Mouse (Mus musculus) spleen, postnatal 36 days (tissue): ENCODE measurements around the gene Pigk.
A peak's percentile ranks its signal among the peaks of the same experiment; 100 is the strongest.

Experiments used
- DNase-seq, 2 experiments: peaks; one replicate each; pipeline ENCODE4 v3.0.0; 2022; ENCODE audit warnings: low spot score in 2 of 2, mixed read lengths in 1 of 2

Gene Pigk

DNA sequence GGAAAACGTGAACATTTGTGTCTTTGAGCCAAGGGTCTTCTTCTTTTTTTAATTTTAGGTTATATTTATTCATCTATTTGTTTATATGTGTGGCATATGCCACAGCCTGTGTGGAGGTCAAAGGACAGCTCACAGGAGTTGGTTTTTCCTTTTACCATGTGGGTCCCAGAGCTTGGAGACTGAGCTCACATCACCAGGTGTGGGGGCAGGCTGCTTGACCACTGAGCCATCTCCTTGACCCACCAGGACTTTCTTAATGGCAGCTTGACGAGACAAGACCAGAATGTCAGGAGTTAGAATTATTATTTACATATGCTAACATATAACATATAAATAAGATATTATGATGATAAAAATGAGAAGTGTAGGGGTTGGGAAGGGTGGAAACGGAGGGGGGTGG lies 182.2 kb downstream of the Pigk start:
- no peak for DNase-seq

DNA sequence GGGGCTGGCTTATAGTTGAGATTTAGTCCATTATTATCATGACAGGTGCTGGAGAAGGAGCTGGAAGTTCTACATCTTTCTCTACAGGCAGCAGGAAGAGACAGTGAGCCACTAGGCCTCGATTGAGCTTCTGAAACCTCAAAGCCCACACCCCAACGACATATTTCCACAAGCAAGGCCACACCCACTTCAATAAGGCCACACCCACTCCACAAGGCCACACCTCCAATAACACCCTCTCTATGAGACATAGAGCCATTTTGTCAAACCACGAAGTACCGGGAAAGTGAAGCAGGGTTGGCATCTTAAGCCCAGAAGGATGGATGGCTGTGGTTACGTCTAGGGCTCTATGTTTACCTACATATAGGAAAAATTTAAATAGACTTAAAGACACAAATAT lies 183.3 kb downstream of the Pigk start:
- no peak for DNase-seq

- DNase-seq, result no peak
Observed at GRCm38 (mm10) chr3:152898906-152899305, 185.0 kb downstream of the Pigk start.

DNA sequence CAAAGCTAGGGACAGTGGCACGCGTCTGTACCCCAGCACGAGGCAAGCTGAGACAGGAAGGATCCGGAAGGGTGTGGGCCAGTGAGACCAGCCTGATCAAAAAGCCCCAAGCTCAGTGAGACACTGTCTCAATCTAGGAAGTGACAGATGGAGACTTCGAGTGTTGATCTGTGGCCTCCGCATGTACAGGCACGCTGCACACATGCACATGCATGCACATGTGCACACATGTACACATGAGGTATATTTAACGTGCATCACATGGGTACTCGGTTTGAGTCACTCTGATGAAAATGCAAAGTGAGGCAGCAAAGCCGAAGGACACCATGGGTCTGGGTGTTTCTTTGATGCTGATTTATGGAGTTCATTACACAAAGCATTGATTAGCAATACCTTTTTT lies 191.1 kb downstream of the Pigk start:
- DNase-seq, result no peak

GRCm38 (mm10) chr3:152905800-152906199 lies 191.9 kb downstream of the Pigk start:
- no peak for DNase-seq

- DNase-seq, result no peak
Observed at GRCm38 (mm10) chr3:152907087-152907486, 193.2 kb downstream of the Pigk start.

- DNase-seq, result no peak
Observed at GRCm38 (mm10) chr3:152907683-152908082, 193.8 kb downstream of the Pigk start.

DNA sequence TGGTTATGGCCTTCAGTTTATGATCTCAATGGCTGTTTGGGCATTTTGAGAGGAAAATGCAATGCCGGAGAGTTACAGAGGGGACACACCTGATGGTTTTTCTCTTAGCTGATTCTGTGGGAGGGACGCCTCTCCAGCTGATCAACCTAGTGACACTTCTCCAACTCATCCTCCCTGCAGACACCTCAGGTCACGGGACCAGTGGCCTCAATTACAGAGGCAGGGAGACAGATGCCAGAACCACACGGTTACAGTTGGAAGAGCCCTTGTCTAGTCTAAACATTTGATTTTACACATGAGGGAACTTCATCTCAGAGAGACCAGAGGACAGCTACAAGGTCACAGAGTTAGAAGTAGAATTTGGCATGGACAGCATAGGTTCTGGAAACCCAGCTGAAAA lies 197.7 kb downstream of the Pigk start:
- no peak for DNase-seq

GRCm38 (mm10) chr3:152912216-152913101 lies 198.6 kb downstream of the Pigk start:
- peak; percentile 61 to 63 for DNase-seq

DNA sequence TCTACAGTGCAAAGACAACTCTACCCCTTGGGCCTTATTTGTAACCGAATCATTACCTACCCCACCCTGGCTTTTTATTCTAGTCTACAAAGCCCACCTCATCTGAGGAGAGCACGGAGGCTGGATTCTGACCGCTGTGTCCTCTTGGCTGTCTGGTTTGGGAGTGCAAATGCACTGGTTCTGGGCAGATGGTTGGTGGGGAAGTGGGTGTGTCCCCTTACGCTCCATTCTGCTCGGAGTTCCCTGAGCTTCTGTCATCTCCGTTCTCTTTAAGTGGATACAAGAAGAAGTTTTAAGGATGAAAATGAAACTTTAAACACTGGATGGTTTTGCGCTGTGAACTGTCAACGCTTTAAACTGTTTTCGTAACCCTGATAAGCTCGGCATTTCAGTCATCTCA lies 199.2 kb downstream of the Pigk start:
- DNase-seq, result no peak

- no peak for DNase-seq
Observed at GRCm38 (mm10) chr3:152913625-152914024, 199.7 kb downstream of the Pigk start.

DNA sequence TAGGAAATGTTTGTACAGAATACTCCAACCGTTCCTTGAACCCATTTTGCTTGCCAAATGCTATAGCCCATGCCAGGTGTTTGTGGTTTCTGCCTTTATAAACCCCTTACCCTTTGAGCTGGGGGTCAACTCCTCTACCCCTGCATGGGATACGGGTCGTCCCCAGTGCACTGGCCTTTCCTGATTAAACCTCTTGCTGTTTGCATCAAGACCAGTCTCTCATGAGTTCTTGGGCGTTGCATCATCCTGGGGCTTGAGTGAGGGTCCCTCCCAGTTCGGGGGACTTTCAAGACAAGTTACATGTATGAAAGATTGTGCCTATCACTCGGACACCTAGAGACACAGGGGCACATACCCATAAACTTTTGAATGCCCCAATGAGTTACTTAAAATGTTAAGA lies 200.5 kb downstream of the Pigk start:
- DNase-seq, result no peak

GRCm38 (mm10) chr3:152917579-152917978 lies 203.7 kb downstream of the Pigk start:
- peak in 1 of 2 experiments; percentile 20 for DNase-seq

GRCm38 (mm10) chr3:152919101-152919500 lies 205.2 kb downstream of the Pigk start:
- no peak for DNase-seq

DNA sequence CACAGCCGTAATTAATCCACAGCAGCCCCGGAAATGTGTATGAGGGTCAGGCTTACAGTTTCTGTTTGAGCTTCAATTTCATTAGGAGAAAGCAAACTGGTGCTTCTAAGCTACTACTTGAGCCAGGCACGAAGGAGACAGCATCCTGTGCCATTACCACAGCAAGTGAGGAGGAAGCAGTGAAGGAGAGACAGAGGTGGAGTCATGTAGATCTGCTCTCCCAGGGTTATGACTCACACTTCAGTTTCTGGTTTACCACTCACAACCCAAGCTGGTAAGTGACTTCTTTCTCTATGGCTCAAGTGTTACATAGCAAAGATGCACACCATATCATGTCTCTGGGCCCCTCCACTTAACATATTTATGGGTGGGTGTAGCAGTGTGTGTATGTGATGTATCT lies 206.5 kb downstream of the Pigk start:
- no peak for DNase-seq

- DNase-seq, result no peak
Observed at GRCm38 (mm10) chr3:152923530-152923929, 209.6 kb downstream of the Pigk start.

DNA sequence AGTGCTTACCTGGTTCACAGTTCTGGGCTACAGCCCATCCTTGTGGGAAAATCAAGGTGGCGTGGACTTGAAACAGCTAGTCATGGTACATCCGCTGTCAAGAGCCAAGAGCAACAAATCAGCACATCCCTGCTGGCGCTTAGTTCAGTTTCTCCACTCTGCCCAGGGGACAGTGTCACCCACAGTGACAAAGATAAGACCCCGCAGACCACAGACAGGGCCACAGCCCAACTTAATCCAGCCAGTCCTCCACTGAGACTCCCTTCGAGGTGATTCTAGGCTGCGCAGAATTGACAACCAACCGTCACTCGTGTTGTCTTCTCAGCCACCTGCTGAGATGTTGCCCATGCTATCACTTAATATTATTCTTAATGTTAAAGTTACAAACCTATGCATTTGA lies 211.5 kb downstream of the Pigk start:
- DNase-seq, result no peak

GRCm38 (mm10) chr3:152926166-152926565 lies 212.3 kb downstream of the Pigk start:
- no peak for DNase-seq

DNA sequence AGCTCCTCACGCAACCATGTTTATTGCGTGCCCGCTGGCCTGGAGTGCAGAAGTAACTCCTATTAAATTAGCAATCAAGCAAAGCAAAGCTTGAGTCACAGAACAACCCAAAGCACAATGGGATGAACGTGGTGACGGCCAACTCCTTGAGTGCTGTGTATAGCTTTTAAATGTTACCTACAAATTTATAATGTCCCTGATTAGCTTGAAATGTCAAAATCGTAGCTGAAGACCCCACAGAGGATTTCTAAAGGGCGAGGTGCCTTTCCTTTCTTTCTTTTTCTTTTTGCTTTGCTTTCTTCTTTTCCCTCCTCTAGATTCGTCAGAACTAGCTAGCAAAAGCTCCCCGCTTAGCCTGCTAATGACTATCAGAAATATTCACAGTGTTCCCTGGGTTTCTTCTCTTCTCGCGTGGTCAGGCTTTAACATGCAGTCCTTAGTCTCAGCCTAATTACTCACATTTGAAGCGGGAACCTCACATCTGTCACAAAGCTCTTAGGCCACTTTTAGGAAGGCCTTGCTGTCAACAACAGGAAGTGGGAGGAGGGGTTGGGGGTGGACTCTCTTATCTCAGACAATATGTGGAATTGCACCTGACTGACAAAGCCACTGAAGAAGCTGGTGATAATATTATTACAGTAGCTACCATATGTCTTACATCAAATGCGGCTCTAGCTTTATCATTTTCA lies 214.5 kb downstream of the Pigk start:
- peak; percentile 62 to 64 for DNase-seq

DNA sequence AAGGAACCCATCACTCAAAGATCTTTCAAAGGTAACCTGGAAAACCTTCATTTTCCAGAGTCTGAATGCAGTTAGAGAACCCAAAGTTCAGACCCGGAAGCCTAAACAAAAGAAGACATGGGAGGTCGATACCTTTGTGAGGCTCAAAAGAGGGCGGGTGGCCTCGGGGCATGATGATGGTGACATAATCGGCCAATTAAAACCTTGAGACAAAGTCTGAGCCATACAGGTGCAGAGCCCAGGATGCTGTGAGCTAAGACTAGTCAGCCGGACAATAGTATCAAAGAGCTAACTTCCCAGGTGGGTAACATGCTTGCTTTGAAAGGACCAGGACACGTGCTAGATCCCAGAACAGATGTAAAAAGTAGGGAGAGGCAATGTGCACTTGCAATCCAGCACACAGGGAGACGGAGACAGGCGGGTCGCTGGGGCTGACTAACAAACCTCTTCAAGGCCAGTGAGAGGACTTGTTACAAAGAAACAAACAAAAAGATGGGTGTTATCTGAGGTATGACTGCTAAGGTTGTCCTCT lies 215.4 kb downstream of the Pigk start:
- DNase-seq, result no peak

GRCm38 (mm10) chr3:152929788-152930281 lies 215.9 kb downstream of the Pigk start:
- peak; percentile 50 to 65 for DNase-seq

- DNase-seq, result no peak
Observed at GRCm38 (mm10) chr3:152931354-152931753, 217.5 kb downstream of the Pigk start.

GRCm38 (mm10) chr3:152932096-152932495 lies 218.2 kb downstream of the Pigk start:
- DNase-seq, result no peak
